Mouse (Mus musculus): ENCODE measurements around the gene Grhpr. TPM values are rescaled to one million over a fixed set of nuclear protein-coding genes. Genes with fewer than 3 reads are reported as not detected.

Gene Grhpr
- polyA plus RNA-seq, 1 experiment from 2014 or later: 142 TPM

Other genes starting within 250 kb of the Grhpr start
- gene Zcchc7, start 225.5 kb upstream of the Grhpr start, polyA plus RNA-seq (2015; fragmentation: Nextera tagmentation; extraction: Ambion mirVana): 29.3 and 33.9 TPM in 2 replicates
- gene Zbtb5, start 31.0 kb downstream of the Grhpr start, polyA plus RNA-seq (2015; fragmentation: Nextera tagmentation; extraction: Ambion mirVana): 12.8 and 13.8 TPM in 2 replicates
- 31.1 and 34.1 TPM in 2 replicates for gene Polr1e, start 37.2 kb downstream of the Grhpr start, polyA plus RNA-seq (2015; fragmentation: Nextera tagmentation; extraction: Ambion mirVana)
- gene Fbxo10, start 103.2 kb downstream of the Grhpr start, polyA plus RNA-seq (2015; fragmentation: Nextera tagmentation; extraction: Ambion mirVana): 7.9 and 8.2 TPM in 2 replicates
- gene Tomm5, start 126.7 kb downstream of the Grhpr start, polyA plus RNA-seq (2015; fragmentation: Nextera tagmentation; extraction: Ambion mirVana): 367 and 411 TPM in 2 replicates
- 0.39 and 0.48 TPM in 2 replicates for gene Frmpd1, start 203.5 kb downstream of the Grhpr start, polyA plus RNA-seq (2015; fragmentation: Nextera tagmentation; extraction: Ambion mirVana)

Data from intestine, embryonic 16.5 days (tissue).